Mouse (Mus musculus): ENCODE measurements at regions not wholly inside any gene's neighbourhood (a gene's known extent, or its start where the extent isn't known, plus 50 kb on each side); places are given as distances from the start of the nearest gene placed in this dataset.

DNA sequence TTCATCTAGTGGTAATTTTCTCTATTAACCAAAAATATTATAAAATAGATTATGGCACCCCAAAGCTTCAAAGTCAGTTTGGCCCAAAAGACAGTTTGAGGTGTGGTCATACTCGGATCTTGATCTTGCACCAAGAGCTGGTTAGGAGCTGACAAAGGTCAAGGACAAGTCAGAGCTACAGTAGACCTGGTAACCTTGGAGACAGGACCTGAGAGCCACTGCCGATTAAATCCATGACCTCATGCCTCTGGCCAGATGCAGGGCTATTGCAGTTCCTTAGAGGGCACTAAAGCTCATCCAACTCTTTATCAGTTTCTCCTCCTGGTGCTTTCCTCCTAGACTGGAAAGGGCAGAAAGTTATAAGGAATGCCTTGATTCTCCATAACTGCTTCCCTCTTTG, 302.4 kb upstream of the Gm4791 start:
- no peak overlapping the region for H3K4me3 ChIP-seq (ENCODE audit: low read depth, low read length)
- no peak overlapping the region for H3K4me2 ChIP-seq (ENCODE audit: low read depth, low read length)
- ATAC-seq (ENCODE audit: low read depth), result no peak
- no peak overlapping the region for H3K27ac ChIP-seq (ENCODE audit: low read length)
- no peaks in the 10 kb centered on the region for H3K36me3 ChIP-seq (ENCODE audit: control insufficient read depth, insufficient read depth)
- WGBS (ENCODE audit: insufficient replicate concordance), result 43% methylated on average over 2 of the region's 2 CpGs
- H3K27me3 ChIP-seq (ENCODE audit: control insufficient read depth, insufficient read depth, low read depth, low read length), result no peaks in the 10 kb centered on the region
- H3K9me3 ChIP-seq (replicated peaks; ENCODE audit: control insufficient read depth, low read length), result no peaks in the 10 kb centered on the region
- H3K9ac ChIP-seq (ENCODE audit: low read depth, low read length), result no peak overlapping the region
- no peaks in the 10 kb centered on the region for H3K4me1 ChIP-seq (ENCODE audit: control insufficient read depth, low read depth, low read length)

DNA sequence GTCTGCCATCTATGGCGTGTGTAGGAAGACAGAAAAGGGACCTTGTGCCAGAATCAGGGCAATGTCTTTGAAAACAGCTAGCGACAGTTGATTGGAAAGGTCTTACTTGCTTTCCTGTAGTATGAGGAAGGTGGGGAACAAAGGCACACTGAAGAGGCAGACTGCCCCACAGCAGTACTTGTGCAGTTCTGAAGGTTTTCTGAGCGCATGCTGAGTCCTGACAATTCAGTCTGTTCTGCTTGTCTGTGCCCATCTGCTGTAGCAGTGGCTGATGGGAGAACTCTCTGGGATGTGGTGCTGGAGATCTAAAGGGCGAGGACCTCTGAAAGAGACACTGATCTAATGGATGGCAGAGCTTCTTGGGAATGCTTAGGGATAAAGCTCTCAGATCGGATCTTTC, 309.2 kb upstream of the Gm4791 start:
- Histone ChIP-seq H3K4me2 (ENCODE audit: low read depth, low read length) (no peak overlapping the region), H3K9me3 (replicated peaks; ENCODE audit: control insufficient read depth, low read length) (no peaks in the 10 kb centered on the region), H3K36me3 (ENCODE audit: control insufficient read depth, insufficient read depth) (no peaks in the 10 kb centered on the region), H3K9ac (ENCODE audit: low read depth, low read length) (no peak overlapping the region), H3K4me1 (ENCODE audit: control insufficient read depth, low read depth, low read length) (no peaks in the 10 kb centered on the region), H3K27me3 (ENCODE audit: control insufficient read depth, insufficient read depth, low read depth, low read length) (no peaks in the 10 kb centered on the region), H3K27ac (ENCODE audit: low read length) (no peak overlapping the region), H3K4me3 (ENCODE audit: low read depth, low read length) (no peak overlapping the region)
- 42% methylated on average over 5 of the region's 5 CpGs for WGBS (ENCODE audit: insufficient replicate concordance)
- no peak for ATAC-seq (ENCODE audit: low read depth)

DNA sequence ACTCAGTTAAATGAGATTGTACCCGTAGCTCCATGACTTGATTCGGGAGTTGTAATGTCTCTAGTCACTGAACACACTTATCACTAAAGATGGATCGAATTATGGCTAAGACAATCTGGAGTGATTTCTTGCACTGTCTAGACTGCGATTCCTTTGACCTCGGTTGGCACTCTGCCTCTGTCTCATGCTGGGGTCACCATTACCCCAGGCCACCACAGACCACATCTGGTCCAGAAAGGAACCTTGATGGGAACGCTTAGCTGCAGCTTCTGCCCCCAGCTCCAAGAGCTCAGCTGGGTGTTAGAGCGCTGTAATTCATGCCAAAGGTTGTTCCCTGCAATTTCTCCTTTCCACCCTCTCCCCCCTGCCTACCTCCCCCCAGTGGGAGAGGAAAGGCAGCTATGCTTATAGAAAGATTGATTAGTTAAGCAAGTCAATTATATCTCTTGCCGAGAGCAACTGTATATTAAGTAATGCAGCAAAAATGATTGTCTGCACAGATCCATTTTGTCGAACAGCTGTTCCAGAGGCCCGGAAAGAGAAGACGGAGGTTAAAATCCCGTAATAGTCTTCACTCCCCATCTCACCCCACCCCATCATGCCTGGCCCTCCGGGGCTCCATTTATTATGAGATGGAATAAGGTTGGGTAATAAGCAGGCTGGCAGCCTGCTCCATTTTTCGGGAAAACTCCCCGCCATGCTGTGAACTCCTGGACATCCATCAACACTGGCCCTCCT, 314.3 kb upstream of the Gm4791 start:
- WGBS (ENCODE audit: insufficient replicate concordance), result 72% methylated on average over 15 of the region's 15 CpGs
- Histone ChIP-seq H3K27ac (ENCODE audit: low read length) (no peak overlapping the region), H3K9ac (ENCODE audit: low read depth, low read length) (no peak overlapping the region), H3K4me2 (ENCODE audit: low read depth, low read length) (no peak overlapping the region), H3K27me3 (ENCODE audit: control insufficient read depth, insufficient read depth, low read depth, low read length) (no peaks in the 10 kb centered on the region), H3K4me3 (ENCODE audit: low read depth, low read length) (no peak overlapping the region), H3K9me3 (replicated peaks; ENCODE audit: control insufficient read depth, low read length) (no peaks in the 10 kb centered on the region), H3K4me1 (ENCODE audit: control insufficient read depth, low read depth, low read length) (no peaks in the 10 kb centered on the region), H3K36me3 (ENCODE audit: control insufficient read depth, insufficient read depth) (no peaks in the 10 kb centered on the region)
- no peak for ATAC-seq (ENCODE audit: low read depth)

DNA sequence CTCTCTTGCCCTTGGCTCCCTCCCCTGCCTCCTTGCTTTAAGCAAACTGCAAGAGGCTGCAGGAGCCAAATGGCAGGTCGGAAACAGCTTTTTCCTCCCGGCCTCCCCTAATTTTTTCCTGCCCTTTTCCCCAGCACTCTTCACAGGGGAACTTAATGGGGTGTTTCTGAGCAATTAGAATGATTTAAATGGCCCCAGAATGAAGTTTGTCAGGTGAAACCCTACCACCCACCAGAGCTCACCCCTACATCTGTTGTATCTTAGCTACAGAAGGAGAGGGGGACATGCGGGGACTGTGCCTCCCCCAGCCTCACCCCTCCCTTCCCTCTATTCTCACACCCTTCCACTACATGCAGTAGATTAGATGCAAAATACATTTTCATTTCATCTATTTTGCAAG, 326.5 kb upstream of the Gm4791 start:
- Histone ChIP-seq H3K36me3 (ENCODE audit: control insufficient read depth, insufficient read depth) (no peaks in the 10 kb centered on the region), H3K9me3 (replicated peaks; ENCODE audit: control insufficient read depth, low read length) (no peaks in the 10 kb centered on the region), H3K27ac (ENCODE audit: low read length) (no peak overlapping the region), H3K9ac (ENCODE audit: low read depth, low read length) (no peak overlapping the region), H3K4me2 (ENCODE audit: low read depth, low read length) (no peak overlapping the region), H3K4me1 (ENCODE audit: control insufficient read depth, low read depth, low read length) (no peaks in the 10 kb centered on the region), H3K4me3 (ENCODE audit: low read depth, low read length) (no peak overlapping the region), H3K27me3 (ENCODE audit: control insufficient read depth, insufficient read depth, low read depth, low read length) (no peaks in the 10 kb centered on the region)
- no peak for ATAC-seq (ENCODE audit: low read depth)
- WGBS (ENCODE audit: insufficient replicate concordance), result 21% methylated on average over 3 of the region's 3 CpGs

DNA sequence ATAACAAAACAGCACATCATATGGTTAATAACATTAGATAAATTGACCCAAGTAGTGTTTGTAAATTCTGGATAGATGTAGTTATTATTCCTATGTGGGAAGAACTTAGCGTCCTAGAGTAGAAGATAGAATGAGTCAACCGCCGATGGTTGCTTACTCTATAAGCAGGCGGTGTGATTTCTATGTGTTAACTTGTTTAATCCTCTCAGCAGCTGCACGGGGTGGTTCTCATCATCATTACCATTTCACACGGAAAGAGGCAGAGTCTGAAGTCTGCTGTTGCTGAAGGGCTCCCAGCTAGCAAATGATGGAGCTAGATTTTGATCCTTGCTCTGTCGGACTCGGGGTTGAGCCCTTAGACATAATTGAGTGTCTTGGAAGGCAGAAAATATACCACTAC, 334.6 kb upstream of the 4931429L15Rik start:
- Histone ChIP-seq H3K4me3 (ENCODE audit: low read depth, low read length) (no peak overlapping the region), H3K4me1 (ENCODE audit: control insufficient read depth, low read depth, low read length) (no peaks in the 10 kb centered on the region), H3K4me2 (ENCODE audit: low read depth, low read length) (no peak overlapping the region), H3K9ac (ENCODE audit: low read depth, low read length) (no peak overlapping the region), H3K36me3 (ENCODE audit: control insufficient read depth, insufficient read depth) (no peaks in the 10 kb centered on the region), H3K9me3 (replicated peaks; ENCODE audit: control insufficient read depth, low read length) (no peaks in the 10 kb centered on the region), H3K27ac (ENCODE audit: low read length) (no peak overlapping the region), H3K27me3 (ENCODE audit: control insufficient read depth, insufficient read depth, low read depth, low read length) (no peaks in the 10 kb centered on the region)
- ATAC-seq (ENCODE audit: low read depth), result no peak
- 57% methylated on average over 8 of the region's 8 CpGs for WGBS (ENCODE audit: insufficient replicate concordance)

DNA sequence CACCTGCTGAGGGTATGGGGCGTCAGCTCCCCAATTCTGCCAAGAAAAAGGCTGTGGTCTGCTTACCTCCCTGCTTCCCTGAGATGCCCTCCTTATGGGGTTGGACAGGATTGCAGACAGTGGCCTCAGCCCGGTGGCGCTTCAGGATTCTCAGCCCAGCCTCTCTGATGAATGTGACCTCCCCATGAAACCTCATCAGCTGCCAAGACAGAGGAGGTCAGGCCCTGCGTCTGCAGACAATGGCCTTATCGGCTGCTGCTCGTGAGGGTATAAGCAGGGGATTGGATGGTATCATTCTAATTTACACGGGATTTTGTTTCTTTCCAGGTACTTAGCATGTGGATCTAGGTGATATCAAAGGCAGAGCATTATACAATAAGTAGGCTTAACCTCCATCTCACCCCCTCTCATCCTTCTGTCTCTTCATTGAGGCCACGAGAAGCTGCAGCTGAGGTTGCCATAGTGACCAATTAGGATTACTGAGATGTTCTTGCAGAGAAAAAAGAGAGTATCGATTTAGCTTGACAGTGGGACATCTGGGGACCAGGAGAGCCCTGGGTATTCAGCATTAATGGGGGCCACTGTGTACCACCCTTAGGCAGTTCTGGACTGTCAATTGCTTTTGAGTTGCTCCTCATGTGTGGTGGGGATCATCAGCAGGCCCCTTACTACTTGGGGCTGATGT, 327.6 kb upstream of the 4931429L15Rik start:
- no peak overlapping the region for H3K9ac ChIP-seq (ENCODE audit: low read depth, low read length)
- no peaks in the 10 kb centered on the region for H3K4me1 ChIP-seq (ENCODE audit: control insufficient read depth, low read depth, low read length)
- H3K27ac ChIP-seq (ENCODE audit: low read length), result no peak overlapping the region
- no peaks in the 10 kb centered on the region for H3K27me3 ChIP-seq (ENCODE audit: control insufficient read depth, insufficient read depth, low read depth, low read length)
- 46% methylated on average over 9 of the region's 9 CpGs for WGBS (ENCODE audit: insufficient replicate concordance)
- no peak overlapping the region for H3K4me3 ChIP-seq (ENCODE audit: low read depth, low read length)
- no peaks in the 10 kb centered on the region for H3K36me3 ChIP-seq (ENCODE audit: control insufficient read depth, insufficient read depth)
- H3K9me3 ChIP-seq (replicated peaks; ENCODE audit: control insufficient read depth, low read length), result no peaks in the 10 kb centered on the region
- H3K4me2 ChIP-seq (ENCODE audit: low read depth, low read length), result no peak overlapping the region
- no peak for ATAC-seq (ENCODE audit: low read depth)

DNA sequence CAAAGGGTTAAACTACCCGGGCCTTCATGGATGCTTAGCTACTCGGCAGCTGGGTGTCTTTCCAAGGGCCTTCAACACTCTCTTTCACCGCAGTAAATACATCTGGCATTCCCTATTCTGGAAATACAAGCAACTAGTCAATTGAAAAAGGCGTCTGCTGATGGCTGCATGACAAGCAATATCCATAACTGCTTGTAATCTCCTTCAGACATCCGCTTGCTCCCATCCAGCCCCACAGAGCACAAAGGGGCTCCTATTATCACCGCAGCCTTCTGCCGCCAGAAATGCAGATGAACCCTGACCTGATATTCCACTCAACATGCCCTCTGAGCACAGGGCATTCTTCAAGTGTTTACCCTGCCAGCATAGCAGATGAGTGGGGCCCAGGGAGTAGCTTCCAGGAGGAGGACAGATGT, 325.7 kb upstream of the 4931429L15Rik start:
- 46% methylated on average over 7 of the region's 7 CpGs for WGBS (ENCODE audit: insufficient replicate concordance)
- Histone ChIP-seq H3K27ac (ENCODE audit: low read length) (no peak overlapping the region), H3K4me1 (ENCODE audit: control insufficient read depth, low read depth, low read length) (no peaks in the 10 kb centered on the region), H3K4me3 (ENCODE audit: low read depth, low read length) (no peak overlapping the region), H3K9ac (ENCODE audit: low read depth, low read length) (no peak overlapping the region), H3K36me3 (ENCODE audit: control insufficient read depth, insufficient read depth) (no peaks in the 10 kb centered on the region), H3K27me3 (ENCODE audit: control insufficient read depth, insufficient read depth, low read depth, low read length) (no peaks in the 10 kb centered on the region), H3K9me3 (replicated peaks; ENCODE audit: control insufficient read depth, low read length) (no peaks in the 10 kb centered on the region), H3K4me2 (ENCODE audit: low read depth, low read length) (no peak overlapping the region)
- no peak for ATAC-seq (ENCODE audit: low read depth)

DNA sequence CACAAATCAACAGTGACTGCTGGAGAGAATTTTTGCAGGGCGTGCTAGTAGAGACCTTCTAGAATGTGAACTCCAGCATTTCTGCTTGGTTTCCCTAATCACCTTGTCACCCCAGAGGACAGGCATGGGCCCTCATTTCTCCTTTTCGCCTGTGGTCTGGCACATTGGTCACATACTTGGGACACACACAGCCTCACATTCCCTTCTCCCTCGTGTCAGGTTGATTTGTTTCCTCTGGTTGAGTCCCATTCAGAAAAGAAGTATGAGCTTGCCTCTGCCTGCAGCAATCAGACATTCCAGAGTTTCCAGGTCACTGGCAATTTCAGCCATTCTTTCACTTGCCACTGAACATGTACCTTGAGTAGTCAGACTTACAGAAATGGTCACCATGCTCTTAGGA, 323.8 kb upstream of the 4931429L15Rik start:
- H3K4me2 ChIP-seq (ENCODE audit: low read depth, low read length), result no peak overlapping the region
- no peak overlapping the region for H3K4me3 ChIP-seq (ENCODE audit: low read depth, low read length)
- H3K27ac ChIP-seq (ENCODE audit: low read length), result no peak overlapping the region
- H3K9me3 ChIP-seq (replicated peaks; ENCODE audit: control insufficient read depth, low read length), result no peaks in the 10 kb centered on the region
- no peak for ATAC-seq (ENCODE audit: low read depth)
- no peaks in the 10 kb centered on the region for H3K36me3 ChIP-seq (ENCODE audit: control insufficient read depth, insufficient read depth)
- H3K4me1 ChIP-seq (ENCODE audit: control insufficient read depth, low read depth, low read length), result no peaks in the 10 kb centered on the region
- H3K27me3 ChIP-seq (ENCODE audit: control insufficient read depth, insufficient read depth, low read depth, low read length), result no peaks in the 10 kb centered on the region
- 48% methylated on average over 3 of the region's 3 CpGs for WGBS (ENCODE audit: insufficient replicate concordance)
- no peak overlapping the region for H3K9ac ChIP-seq (ENCODE audit: low read depth, low read length)

DNA sequence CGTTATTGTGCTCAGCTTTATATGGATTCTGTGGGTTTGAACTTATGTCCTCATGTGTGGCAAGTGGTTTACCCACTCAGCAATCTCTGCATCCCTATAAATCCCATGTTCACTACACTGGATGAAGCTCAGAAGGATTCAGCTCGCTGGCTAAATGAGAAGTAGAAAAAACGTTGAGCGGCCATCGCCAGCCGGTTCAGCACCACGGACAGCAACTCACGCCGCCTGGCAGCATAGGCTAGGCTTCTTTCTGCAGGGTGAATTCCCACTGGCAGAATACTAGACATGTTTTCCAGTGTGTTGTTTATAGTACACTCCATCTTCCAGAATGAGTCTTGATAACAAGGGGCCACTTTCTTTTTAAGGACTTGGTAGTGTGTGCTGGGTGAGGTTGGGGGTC, 322.9 kb upstream of the 4931429L15Rik start:
- 7% methylated on average over 9 of the region's 9 CpGs for WGBS (ENCODE audit: insufficient replicate concordance)
- ATAC-seq (ENCODE audit: low read depth), result no peak
- Histone ChIP-seq H3K9ac (ENCODE audit: low read depth, low read length) (no peak overlapping the region), H3K9me3 (replicated peaks; ENCODE audit: control insufficient read depth, low read length) (no peaks in the 10 kb centered on the region), H3K36me3 (ENCODE audit: control insufficient read depth, insufficient read depth) (no peaks in the 10 kb centered on the region), H3K27me3 (ENCODE audit: control insufficient read depth, insufficient read depth, low read depth, low read length) (no peaks in the 10 kb centered on the region), H3K27ac (ENCODE audit: low read length) (no peak overlapping the region), H3K4me2 (ENCODE audit: low read depth, low read length) (no peak overlapping the region), H3K4me1 (ENCODE audit: control insufficient read depth, low read depth, low read length) (no peaks in the 10 kb centered on the region), H3K4me3 (ENCODE audit: low read depth, low read length) (no peak overlapping the region)
